Mouse (Mus musculus): ENCODE data around the gene Ube2s. TPM values are rescaled to one million over a fixed set of nuclear protein-coding genes. Genes with fewer than 3 reads are reported as not detected.

Gene Ube2s
- polyA plus RNA-seq, 1 experiment from 2014 or later: 426 TPM

DNA sequence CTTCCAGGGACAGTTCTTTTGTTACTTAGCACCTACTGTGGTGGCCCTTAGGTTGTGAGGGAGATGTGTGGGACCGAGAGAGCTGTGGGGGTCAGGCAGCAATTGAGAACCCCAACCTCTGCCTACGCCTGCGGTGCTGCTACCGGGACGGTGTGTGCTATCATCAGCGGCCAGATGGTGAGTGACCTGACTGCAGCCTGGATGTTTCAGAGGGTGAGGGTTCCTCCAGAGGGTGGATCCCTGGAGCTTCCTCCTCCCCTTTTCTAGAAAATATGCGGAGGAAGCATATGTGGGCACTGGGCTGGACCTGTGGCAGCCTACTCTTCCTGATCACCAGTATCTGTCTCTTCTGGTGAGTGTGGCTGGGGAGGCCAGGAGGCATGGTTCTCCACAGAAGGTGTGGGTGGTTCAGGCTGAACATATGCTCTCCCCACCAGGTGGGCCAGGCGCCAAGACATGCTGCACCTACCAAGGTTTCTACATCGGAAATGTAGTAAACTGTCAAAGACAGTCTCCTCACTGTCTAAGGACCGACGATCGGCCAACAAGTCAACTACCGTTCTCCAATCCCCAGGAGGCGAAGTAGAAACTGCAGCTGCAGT, 28.6 kb downstream of the Ube2s start:
- Histone ChIP-seq H3K36me3 (no peaks in the 10 kb centered on the region), H3K4me3 (no peak overlapping the region), H3K4me1 (peaks cover 26% of the 10 kb centered on the region), H3K9me3 (replicated peaks) (no peaks in the 10 kb centered on the region), H3K27ac (replicated peaks) (no peak overlapping the region), H3K27me3 (ENCODE audit: low read depth, poor library complexity, severe bottlenecking) (peaks cover 53% of the 10 kb centered on the region)
- no peak for DNase-seq (ENCODE audit: low spot score)
- WGBS: 87% methylated on average over 14 of the region's 14 CpGs

DNA sequence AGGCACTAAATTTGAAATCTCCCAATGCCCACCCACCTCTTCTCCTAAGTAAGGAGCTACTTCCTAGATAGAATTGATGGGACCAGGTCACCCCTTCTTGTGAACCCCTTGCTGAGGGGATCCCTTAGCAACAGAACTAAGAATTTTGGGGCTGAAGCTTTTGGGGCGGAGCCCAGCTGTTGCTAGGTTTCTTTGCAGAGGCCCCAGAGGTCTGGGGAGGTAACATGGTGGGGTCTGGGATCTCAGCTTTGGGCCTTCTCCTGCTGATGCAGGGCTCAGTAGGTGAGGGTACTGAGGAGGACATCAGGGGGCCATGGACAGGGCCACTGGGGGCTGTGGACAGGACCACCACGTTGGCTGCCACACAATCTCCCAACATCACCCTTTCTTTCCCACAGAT, 29.6 kb downstream of the Ube2s start, which contains the start of the genes Il11 and Tmem190:
Gene Il11 (minus strand): TSS at position 101 of the 400 bp plus-strand sequence.
Gene Tmem190 (plus strand): TSS at position 179 of the 400 bp plus-strand sequence.
- Histone ChIP-seq H3K9me3 (replicated peaks) (no peaks in the 10 kb centered on the region), H3K27ac (replicated peaks) (no peak within 1 kb of the TSS; the same call in 1 of the 2 replicates), H3K4me3 (no peak within 1 kb of the TSS), H3K27me3 (ENCODE audit: low read depth, poor library complexity, severe bottlenecking) (peaks cover 53% of the 10 kb centered on the region), H3K36me3 (no peaks in the 10 kb centered on the region), H3K4me1 (peaks cover 28% of the 10 kb centered on the region)
- DNase-seq (ENCODE audit: low spot score): no peak
- 81% methylated on average over 2 of the region's 2 CpGs for WGBS

DNA sequence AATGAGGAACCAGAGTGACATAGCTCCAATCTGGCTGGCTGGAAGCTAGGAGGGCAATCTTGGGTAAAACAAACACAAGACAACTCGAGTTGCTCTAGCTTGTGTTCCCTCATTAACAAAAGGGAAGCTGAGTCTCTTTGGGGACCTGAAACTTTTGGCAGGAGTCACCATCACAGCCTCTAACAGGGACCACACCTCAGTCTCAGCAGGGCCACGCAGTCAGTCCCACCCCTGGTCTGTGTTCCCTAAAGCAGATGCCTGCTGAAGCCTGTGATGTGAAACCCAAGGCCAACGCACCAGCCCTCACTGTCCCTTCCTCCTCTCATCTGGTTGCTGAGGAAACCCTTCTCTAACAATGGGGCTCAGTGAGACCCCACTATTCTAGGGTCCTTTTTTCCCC, 30.3 kb downstream of the Ube2s start:
- H3K27me3 ChIP-seq (ENCODE audit: low read depth, poor library complexity, severe bottlenecking): peaks cover 53% of the 10 kb centered on the region
- peaks cover 35% of the 10 kb centered on the region for H3K4me1 ChIP-seq
- no peak overlapping the region for H3K4me3 ChIP-seq
- no peak overlapping the region for H3K27ac ChIP-seq (replicated peaks)
- WGBS: 65% methylated on average over 3 of the region's 3 CpGs
- DNase-seq (ENCODE audit: low spot score): no peak
- no peaks in the 10 kb centered on the region for H3K36me3 ChIP-seq
- H3K9me3 ChIP-seq (replicated peaks): no peaks in the 10 kb centered on the region

DNA sequence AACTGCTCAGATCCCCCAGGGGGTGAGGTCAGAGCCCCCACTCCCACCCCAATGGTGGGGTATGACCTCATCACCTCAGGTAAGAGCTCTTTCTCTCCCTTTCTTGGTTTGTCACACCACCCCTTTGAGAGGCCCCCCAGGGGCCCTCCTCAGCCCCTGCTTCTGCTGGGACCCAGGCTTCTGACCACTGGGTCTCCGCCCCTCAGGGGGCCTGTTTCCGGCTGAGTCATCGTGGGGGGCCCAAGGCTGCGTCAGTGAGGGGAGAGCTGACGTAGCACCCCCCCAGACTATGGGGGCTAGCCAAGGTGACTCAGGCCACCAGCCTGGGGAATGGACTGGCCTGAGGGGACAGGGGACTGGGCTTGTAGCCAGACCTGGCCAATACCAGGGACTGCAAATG, 32.5 kb downstream of the Ube2s start:
- WGBS: 36% methylated on average over 5 of the region's 5 CpGs
- Histone ChIP-seq H3K27me3 (ENCODE audit: low read depth, poor library complexity, severe bottlenecking) (peaks cover 67% of the 10 kb centered on the region), H3K36me3 (no peaks in the 10 kb centered on the region), H3K4me3 (no peak overlapping the region), H3K9me3 (replicated peaks) (0 out of 2 replicates have a peak, but pooled peaks cover 2% of the 10 kb centered on the region), H3K4me1 (peaks cover 40% of the 10 kb centered on the region), H3K27ac (replicated peaks) (0 out of 2 replicates have a peak overlapping the region, but pooled peaks have one; percentile 13)
- no peak for DNase-seq (ENCODE audit: low spot score)

DNA sequence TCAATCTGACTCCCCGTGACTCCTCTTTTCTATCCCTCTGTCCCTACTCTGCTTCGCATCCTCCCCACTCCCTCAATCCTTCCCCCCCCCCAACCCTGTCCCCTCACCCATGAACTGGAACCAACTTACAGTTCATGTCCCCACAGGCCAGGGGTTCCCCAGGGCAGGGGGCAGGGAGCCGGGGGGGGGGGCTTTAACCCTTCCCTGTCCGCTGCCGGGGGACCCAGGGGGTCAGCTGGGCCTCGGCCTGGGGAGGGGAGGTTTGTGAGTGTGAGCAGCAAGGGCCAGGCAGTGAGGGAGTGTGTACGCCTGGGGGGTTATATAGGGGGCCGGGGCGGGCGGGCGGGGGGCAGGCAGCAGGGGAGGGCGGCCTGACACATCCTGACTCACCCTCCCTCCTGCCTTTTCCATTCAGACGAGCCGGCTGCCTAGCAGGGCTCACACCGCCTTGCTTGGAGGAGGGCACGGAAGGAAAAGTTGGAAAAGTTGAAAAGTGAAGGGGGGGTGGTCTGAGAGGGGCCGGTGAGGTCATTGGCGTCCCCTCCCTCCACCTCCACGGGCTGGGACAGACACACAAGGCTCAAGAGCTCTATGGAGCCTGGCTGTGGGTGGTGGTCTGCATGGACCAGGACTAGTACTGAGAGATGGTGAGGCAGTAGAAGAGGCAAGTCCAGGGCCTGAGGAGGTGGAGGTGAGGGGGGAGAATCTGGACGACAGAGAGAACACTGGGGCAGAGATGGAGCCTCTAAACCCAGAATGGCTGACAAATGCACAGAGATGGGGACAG, 34.3 kb downstream of the Ube2s start:
- no peak for DNase-seq (ENCODE audit: low spot score)
- Histone ChIP-seq H3K27ac (replicated peaks) (peak overlapping the region; percentile 7; the same call in 1 of the 2 replicates), H3K27me3 (ENCODE audit: low read depth, poor library complexity, severe bottlenecking) (peaks cover 78% of the 10 kb centered on the region), H3K4me3 (peak overlapping the region; percentile 47), H3K9me3 (replicated peaks) (0 out of 2 replicates have a peak, but pooled peaks cover 2% of the 10 kb centered on the region), H3K4me1 (peaks cover 40% of the 10 kb centered on the region), H3K36me3 (no peaks in the 10 kb centered on the region)
- 4% methylated on average over 19 of the region's 20 CpGs for WGBS

DNA sequence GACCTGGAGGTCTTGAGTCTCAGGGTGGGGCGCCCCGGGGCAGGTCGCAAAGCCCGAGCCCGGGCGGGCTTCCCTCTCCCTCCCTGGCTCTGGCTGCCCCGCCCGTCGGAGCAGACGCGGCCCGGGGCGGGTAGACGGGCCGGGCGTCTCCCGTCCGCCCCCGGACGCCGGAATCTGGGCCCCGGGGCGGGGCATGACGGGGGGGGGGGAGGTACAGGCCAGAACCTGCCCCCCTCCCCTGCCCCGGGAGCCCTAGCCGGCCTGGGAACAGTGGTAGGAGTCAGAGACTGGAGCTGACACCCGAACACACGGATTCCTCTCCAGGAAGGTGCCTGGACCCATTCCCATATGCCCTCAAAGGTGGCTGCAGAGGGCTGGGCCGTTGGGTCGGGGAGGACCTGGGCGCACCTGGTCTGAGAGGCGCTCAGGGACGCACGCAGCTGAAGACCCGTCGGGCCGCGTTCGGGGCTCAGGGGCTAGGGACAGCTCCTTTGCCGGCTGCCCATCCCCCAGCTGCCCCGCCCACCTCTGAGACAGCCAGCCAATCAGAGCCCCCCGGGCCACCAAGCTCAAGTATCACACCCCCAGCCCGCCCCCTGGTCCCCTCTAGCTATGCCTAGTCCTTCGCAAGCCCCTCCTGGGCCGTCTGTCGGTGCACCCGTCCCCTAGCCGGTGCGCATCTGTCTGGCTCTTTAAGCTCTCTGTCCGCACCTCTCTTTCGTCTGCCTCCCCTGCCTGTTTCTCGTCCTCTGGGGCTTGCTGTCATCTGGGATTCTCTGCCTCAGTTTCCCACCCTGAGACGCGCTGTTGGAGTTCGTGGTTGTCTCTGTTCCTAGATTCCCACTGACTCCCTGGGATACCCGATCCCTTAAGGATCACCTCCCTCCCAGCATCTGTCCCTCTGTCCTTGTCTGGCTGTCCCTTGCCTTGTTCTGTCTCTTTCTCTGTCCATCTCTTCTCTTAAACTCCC, 35.2 kb downstream of the Ube2s start:
- H3K36me3 ChIP-seq: no peaks in the 10 kb centered on the region
- H3K4me3 ChIP-seq: peak overlapping the region; percentile 47
- peaks cover 72% of the 10 kb centered on the region for H3K27me3 ChIP-seq (ENCODE audit: low read depth, poor library complexity, severe bottlenecking)
- 0 out of 2 replicates have a peak, but pooled peaks cover 2% of the 10 kb centered on the region for H3K9me3 ChIP-seq (replicated peaks)
- peak; percentile 87 for DNase-seq (ENCODE audit: low spot score)
- H3K4me1 ChIP-seq: peaks cover 37% of the 10 kb centered on the region
- H3K27ac ChIP-seq (replicated peaks): peak overlapping the region; percentile 38; the same call in 1 of the 2 replicates
- WGBS: under 1% methylated on average over 56 of the region's 56 CpGs

DNA sequence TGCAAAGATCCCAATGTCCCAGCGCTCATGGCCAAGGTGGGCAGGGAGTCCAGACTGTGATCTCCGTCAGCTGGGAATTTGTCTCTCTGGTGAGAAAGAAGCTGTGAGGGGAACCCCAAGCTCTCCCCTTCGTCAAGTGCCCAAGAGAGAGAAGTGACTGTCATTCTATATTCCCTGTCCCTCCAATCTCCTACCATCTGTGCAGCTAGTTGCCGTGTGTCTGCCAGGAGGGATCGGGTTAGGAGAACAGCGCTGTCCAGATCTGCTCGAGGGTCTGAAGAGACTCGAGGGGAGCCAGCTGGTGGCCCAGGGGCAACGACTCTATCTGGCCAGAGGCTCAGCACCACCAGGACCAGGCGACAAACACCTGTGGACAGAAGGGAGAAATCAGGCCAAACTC, 36.3 kb downstream of the Ube2s start:
- H3K4me1 ChIP-seq: peaks cover 30% of the 10 kb centered on the region
- no peak for DNase-seq (ENCODE audit: low spot score)
- H3K36me3 ChIP-seq: no peaks in the 10 kb centered on the region
- H3K9me3 ChIP-seq (replicated peaks): 0 out of 2 replicates have a peak, but pooled peaks cover 2% of the 10 kb centered on the region
- no peak overlapping the region for H3K27ac ChIP-seq (replicated peaks)
- peaks cover 68% of the 10 kb centered on the region for H3K27me3 ChIP-seq (ENCODE audit: low read depth, poor library complexity, severe bottlenecking)
- H3K4me3 ChIP-seq: no peak overlapping the region
- 59% methylated on average over 10 of the region's 10 CpGs for WGBS

DNA sequence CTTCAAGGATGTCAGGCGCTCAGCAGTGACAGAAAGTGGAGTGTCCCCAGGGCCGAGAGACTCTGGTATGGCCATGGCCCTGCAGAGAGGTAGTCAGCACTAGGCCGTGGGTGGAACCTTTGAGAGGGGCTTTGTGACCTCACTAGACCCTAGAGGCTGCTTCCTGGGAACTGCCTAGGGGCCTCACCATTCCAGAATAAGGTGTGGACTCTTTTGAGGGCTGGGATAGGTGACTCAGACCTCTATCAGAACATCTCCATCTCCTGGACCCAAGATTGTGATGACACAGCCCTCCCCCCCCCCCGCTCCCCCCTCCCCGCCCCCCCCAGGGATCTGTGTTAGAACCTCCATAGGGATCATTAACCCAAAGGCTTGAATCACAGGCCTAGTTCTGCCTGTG, 41.2 kb downstream of the Ube2s start, which contains the start of gene Fam71e2:
Gene Fam71e2 (minus strand): TSS at position 101 of the 400 bp plus-strand sequence.
- no peak for DNase-seq (ENCODE audit: low spot score)
- peaks cover 5% of the 10 kb centered on the region for H3K4me1 ChIP-seq
- no peak within 1 kb of the TSS for H3K4me3 ChIP-seq
- 87% methylated on average over 4 of the region's 5 CpGs for WGBS
- H3K36me3 ChIP-seq: no peaks in the 10 kb centered on the region
- H3K9me3 ChIP-seq (replicated peaks): no peaks in the 10 kb centered on the region
- H3K27ac ChIP-seq (replicated peaks): no peak within 1 kb of the TSS
- peaks cover 23% of the 10 kb centered on the region for H3K27me3 ChIP-seq (ENCODE audit: low read depth, poor library complexity, severe bottlenecking)

DNA sequence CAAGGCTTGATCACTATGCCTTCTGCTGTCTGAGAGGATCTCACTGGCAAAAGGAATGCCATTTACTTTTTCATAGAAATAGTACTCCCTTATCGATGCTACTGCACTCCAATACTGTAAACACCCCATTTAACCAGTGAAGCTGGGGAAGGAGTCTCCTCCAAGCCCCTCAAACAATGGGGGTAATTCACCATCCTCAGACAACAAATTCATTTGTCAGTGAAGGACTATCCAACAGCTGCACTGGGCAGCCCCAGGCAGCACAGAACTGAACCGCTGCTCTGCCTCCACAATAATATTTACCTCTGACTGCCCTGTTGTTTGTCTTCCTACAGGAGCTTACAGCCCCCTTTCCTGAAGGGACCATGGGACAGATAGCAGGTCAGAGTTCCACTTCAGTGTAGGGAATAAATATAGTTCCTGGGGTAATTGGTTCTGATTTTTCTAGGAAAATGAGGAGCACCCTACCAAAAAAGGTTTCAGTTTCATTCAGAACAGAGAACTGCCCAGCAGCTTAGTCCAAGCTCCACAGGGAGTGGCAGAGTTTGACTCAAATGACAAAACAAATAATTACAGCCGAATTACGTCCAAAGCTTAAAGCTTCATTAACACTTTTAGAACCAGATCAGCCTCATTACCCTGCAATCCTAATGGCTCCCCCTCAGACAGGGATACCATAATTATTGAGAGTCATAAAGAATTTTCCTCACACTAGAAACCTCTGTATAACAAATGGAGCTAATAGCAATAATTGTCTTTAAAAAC, 47.3 kb downstream of the Ube2s start:
- H3K27me3 ChIP-seq (ENCODE audit: low read depth, poor library complexity, severe bottlenecking): no peaks in the 10 kb centered on the region
- DNase-seq (ENCODE audit: low spot score): no peak
- H3K36me3 ChIP-seq: no peaks in the 10 kb centered on the region
- no peak overlapping the region for H3K27ac ChIP-seq (replicated peaks)
- H3K4me1 ChIP-seq: peaks cover 23% of the 10 kb centered on the region
- no peaks in the 10 kb centered on the region for H3K9me3 ChIP-seq (replicated peaks)
- 16% methylated on average over 4 of the region's 4 CpGs for WGBS
- no peak overlapping the region for H3K4me3 ChIP-seq

DNA sequence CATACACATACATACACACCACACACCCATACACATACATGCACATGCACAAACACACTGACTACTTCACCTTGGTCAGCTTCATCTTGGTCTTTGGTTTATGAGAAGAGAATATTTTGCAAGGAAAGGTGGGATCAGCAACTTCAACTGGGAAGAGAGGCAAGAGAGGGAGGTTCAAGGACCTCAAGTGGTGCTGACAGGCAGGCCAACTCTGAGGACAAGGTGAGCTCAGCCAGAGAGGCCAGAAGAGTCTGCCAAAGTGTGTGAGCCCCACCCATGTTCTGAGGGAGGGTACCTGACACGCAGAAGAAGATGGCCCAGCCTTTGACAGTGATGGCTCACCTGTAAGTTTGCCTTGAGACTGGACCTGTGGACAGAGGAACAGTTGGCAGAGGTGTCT, 52.7 kb downstream of the Ube2s start:
- no peak overlapping the region for H3K27ac ChIP-seq (replicated peaks)

DNA sequence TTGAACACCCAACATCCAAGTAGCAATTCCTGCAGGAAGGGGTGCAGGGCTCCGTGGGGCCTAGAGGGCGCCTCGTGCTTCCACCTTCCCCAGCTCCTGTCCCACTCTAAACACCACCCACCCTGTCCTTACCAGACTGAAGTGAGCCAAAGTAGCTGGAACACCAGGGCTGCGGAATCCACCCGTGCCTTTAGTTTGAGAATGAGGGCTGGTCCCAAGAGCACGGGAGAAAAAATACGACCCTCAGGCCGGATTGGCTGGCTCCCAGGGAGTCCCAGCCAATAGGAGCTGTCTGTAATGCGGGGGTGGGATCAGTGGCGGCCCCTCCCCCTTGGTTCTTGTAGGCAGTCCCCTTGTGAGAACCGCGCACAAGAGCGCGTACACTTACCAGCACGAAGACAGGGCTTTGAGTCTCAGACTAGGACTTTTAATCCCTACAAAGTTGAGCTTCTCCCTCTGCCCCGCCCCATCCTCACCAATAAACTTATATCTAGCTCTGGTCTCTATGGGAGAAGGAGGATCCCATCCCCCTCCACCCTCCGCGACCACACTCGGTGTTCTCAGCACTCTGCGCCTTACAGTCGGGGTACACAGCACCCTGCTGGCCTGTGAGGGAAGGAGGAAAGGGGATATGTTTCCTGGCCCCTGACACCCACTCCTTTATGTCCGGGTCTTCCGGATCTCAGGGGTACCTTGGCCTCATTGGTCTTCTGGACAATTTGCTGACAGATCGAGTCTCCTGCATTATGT, 59.4 kb downstream of the Ube2s start, which contains the start of gene Cox6b2:
Gene Cox6b2 (minus strand): TSS at position 274 of the 750 bp plus-strand sequence.
- peak within 1 kb of the TSS; percentile 82 for H3K27ac ChIP-seq (replicated peaks)

More for the DNA sequence above, 52.7 kb downstream of the Ube2s start:
- H3K4me3 ChIP-seq: no peak overlapping the region
- no peaks in the 10 kb centered on the region for H3K36me3 ChIP-seq
- 0 out of 2 replicates have a peak, but pooled peaks cover 2% of the 10 kb centered on the region for H3K27me3 ChIP-seq (ENCODE audit: low read depth, poor library complexity, severe bottlenecking)
- peaks cover 6% of the 10 kb centered on the region for H3K9me3 ChIP-seq (replicated peaks)
- peaks cover 4% of the 10 kb centered on the region for H3K4me1 ChIP-seq
- WGBS: 39% methylated on average over 1 of the region's 1 CpGs
- no peak for DNase-seq (ENCODE audit: low spot score)

More for the DNA sequence above, 59.4 kb downstream of the Ube2s start, which contains the start of gene Cox6b2:
- Histone ChIP-seq H3K9me3 (replicated peaks) (peaks cover 6% of the 10 kb centered on the region), H3K4me3 (peak within 1 kb of the TSS; percentile 55), H3K27me3 (ENCODE audit: low read depth, poor library complexity, severe bottlenecking) (peaks cover 13% of the 10 kb centered on the region; the same call in 1 of the 2 replicates), H3K4me1 (peaks cover 24% of the 10 kb centered on the region), H3K36me3 (no peaks in the 10 kb centered on the region)
- DNase-seq (ENCODE audit: low spot score): peak; percentile 91
- 4% methylated on average over 24 of the region's 24 CpGs for WGBS

All from midbrain, embryonic 10.5 days (tissue).